Mouse (Mus musculus): ENCODE data around the gene Slc39a3. TPM values are rescaled to one million over a fixed set of nuclear protein-coding genes. Genes with fewer than 3 reads are reported as not detected.

The Slc39a3 gene
- total and polyA plus RNA-seq, 3 experiments = 15.6 to 19.5 TPM; not detected in 1

- H3K9ac ChIP-seq (ENCODE audit: control insufficient read depth, low read depth, low read length, poor library complexity, severe bottlenecking) = no peak overlapping the region
- H3K27me3 ChIP-seq (ENCODE audit: control insufficient read depth in 1 of 2, insufficient read depth in 2 of 2, low read length in 2 of 2) = no peaks in the 10 kb centered on the region
- no peaks in the 10 kb centered on the region for H3K4me1 ChIP-seq (ENCODE audit: control insufficient read depth in 1 of 2, insufficient read depth in 2 of 2, low read length in 2 of 2)
- H3K36me3 ChIP-seq (ENCODE audit: control insufficient read depth in 1 of 2, insufficient read depth in 2 of 2, low read length in 2 of 2) = no peaks in the 10 kb centered on the region
- H3K27ac ChIP-seq (ENCODE audit: control insufficient read depth, low read depth, low read length) = no peak overlapping the region
- TF ChIP-seq SIN3A (IDR thresholded peaks at IDR 0.05; ENCODE audit: low read length) = peak; percentile 42; the same call in 1 of the 2 replicates
- no peak for TF ChIP-seq POLR2AphosphoS5 (IDR thresholded peaks at IDR 0.05; ENCODE audit: borderline replicate concordance, low read depth, low read length)
- TF ChIP-seq TBP (IDR thresholded peaks at IDR 0.05; ENCODE audit: low read depth, low read length) = 0 out of 2 replicates have a peak, but pooled peaks have one; percentile 37
- TF ChIP-seq ZC3H11A (IDR thresholded peaks at IDR 0.05; ENCODE audit: low read depth, low read length) = peak; percentile 46
- TF ChIP-seq SMC3 (IDR thresholded peaks at IDR 0.05; ENCODE audit: low read depth, low read length) = peak; percentile 65
- no peak for TF ChIP-seq TAL1 (IDR thresholded peaks at IDR 0.05; ENCODE audit: low read length)
- TF ChIP-seq CTCF (IDR thresholded peaks at IDR 0.05 in 2 of 3, conservative IDR thresholded peaks at IDR 0.05 in 1 of 3; ENCODE audit: control insufficient read depth in 1 of 3, insufficient read depth in 1 of 3, low read depth in 2 of 3, low read length in 3 of 3, poor library complexity in 1 of 3, severe bottlenecking in 1 of 3) = peak; percentile 83 to 92 (median 89)
- peak; percentile 63 for TF ChIP-seq RAD21 (IDR thresholded peaks at IDR 0.05; ENCODE audit: low read depth, low read length)
- no peak overlapping the region for H3K4me3 ChIP-seq (ENCODE audit: control insufficient read depth in 1 of 2, insufficient read depth in 1 of 2, low read depth in 2 of 2, low read length in 2 of 2)
- H3K9me3 ChIP-seq (replicated peaks; ENCODE audit: insufficient read depth, low read length) = no peaks in the 10 kb centered on the region
- peak; percentile 76 for DNase-seq (ENCODE audit: low read depth, low spot score)
- H3K79me2 ChIP-seq (ENCODE audit: control insufficient read depth, insufficient read depth, low read length, poor library complexity) = no peaks in the 10 kb centered on the region; the same call in 1 of the 2 replicates
Measured at GRCm38 (mm10) chr10:81041458-81042175, 4.4 kb upstream of the Slc39a3 start.

- H3K9ac ChIP-seq (ENCODE audit: control insufficient read depth, low read depth, low read length, poor library complexity, severe bottlenecking) = no peak overlapping the region
- TF ChIP-seq CTCF (IDR thresholded peaks at IDR 0.05 in 2 of 3, conservative IDR thresholded peaks at IDR 0.05 in 1 of 3; ENCODE audit: control insufficient read depth in 1 of 3, insufficient read depth in 1 of 3, low read depth in 2 of 3, low read length in 3 of 3, poor library complexity in 1 of 3, severe bottlenecking in 1 of 3) (peak in 2 of 3 experiments; percentile 27 to 48; a peak in 4 of 6 replicates), ZC3H11A (IDR thresholded peaks at IDR 0.05; ENCODE audit: low read depth, low read length) (no peak), RAD21 (IDR thresholded peaks at IDR 0.05; ENCODE audit: low read depth, low read length) (peak; percentile 25), HCFC1 (IDR thresholded peaks at IDR 0.05; ENCODE audit: low read depth, low read length) (no peak), MXI1 (IDR thresholded peaks at IDR 0.05; ENCODE audit: low read depth, low read length) (no peak), ETS1 (IDR thresholded peaks at IDR 0.05; ENCODE audit: low read depth, low read length) (no peak), SMC3 (IDR thresholded peaks at IDR 0.05; ENCODE audit: low read depth, low read length) (peak; percentile 41)
- H3K27me3 ChIP-seq (ENCODE audit: control insufficient read depth in 1 of 2, insufficient read depth in 2 of 2, low read length in 2 of 2) = no peaks in the 10 kb centered on the region
- no peak overlapping the region for H3K27ac ChIP-seq (ENCODE audit: control insufficient read depth, low read depth, low read length)
- no peaks in the 10 kb centered on the region; the same call in 1 of the 2 replicates for H3K79me2 ChIP-seq (ENCODE audit: control insufficient read depth, insufficient read depth, low read length, poor library complexity)
- peak; percentile 66 for DNase-seq (ENCODE audit: low read depth, low spot score)
- no peaks in the 10 kb centered on the region for H3K4me1 ChIP-seq (ENCODE audit: control insufficient read depth in 1 of 2, insufficient read depth in 2 of 2, low read length in 2 of 2)
- H3K4me3 ChIP-seq (ENCODE audit: control insufficient read depth in 1 of 2, insufficient read depth in 1 of 2, low read depth in 2 of 2, low read length in 2 of 2) = peak overlapping the region in 1 of 2 experiments; percentile 44; a peak in 1 of 4 replicates
- no peaks in the 10 kb centered on the region for H3K36me3 ChIP-seq (ENCODE audit: control insufficient read depth in 1 of 2, insufficient read depth in 2 of 2, low read length in 2 of 2)
- H3K9me3 ChIP-seq (replicated peaks; ENCODE audit: insufficient read depth, low read length) = no peaks in the 10 kb centered on the region
Measured at GRCm38 (mm10) chr10:81036251-81036650, 975 bp downstream of the Slc39a3 start.

GRCm38 (mm10) chr10:81033586-81033985 is 3.6 kb downstream of the Slc39a3 start:
- no peak overlapping the region for H3K27ac ChIP-seq (ENCODE audit: control insufficient read depth, low read depth, low read length)
- H3K9ac ChIP-seq (ENCODE audit: control insufficient read depth, low read depth, low read length, poor library complexity, severe bottlenecking) = no peak overlapping the region
- no peaks in the 10 kb centered on the region for H3K4me1 ChIP-seq (ENCODE audit: control insufficient read depth in 1 of 2, insufficient read depth in 2 of 2, low read length in 2 of 2)
- H3K36me3 ChIP-seq (ENCODE audit: control insufficient read depth in 1 of 2, insufficient read depth in 2 of 2, low read length in 2 of 2) = no peaks in the 10 kb centered on the region
- no peak overlapping the region for H3K4me3 ChIP-seq (ENCODE audit: control insufficient read depth in 1 of 2, insufficient read depth in 1 of 2, low read depth in 2 of 2, low read length in 2 of 2)
- H3K9me3 ChIP-seq (replicated peaks; ENCODE audit: insufficient read depth, low read length) = no peaks in the 10 kb centered on the region
- no peaks in the 10 kb centered on the region; the same call in 1 of the 2 replicates for H3K79me2 ChIP-seq (ENCODE audit: control insufficient read depth, insufficient read depth, low read length, poor library complexity)
- TF ChIP-seq POLR2A (IDR thresholded peaks at IDR 0.05; ENCODE audit: control insufficient read depth in 1 of 2, insufficient read depth in 1 of 2, low read depth in 1 of 2, low read length in 2 of 2, poor library complexity in 1 of 2) = no peak
- no peak for TF ChIP-seq GABPA (IDR thresholded peaks at IDR 0.05; ENCODE audit: low read depth, low read length)
- no peak for TF ChIP-seq NELFE (IDR thresholded peaks at IDR 0.05; ENCODE audit: low read depth, low read length)
- no peak for TF ChIP-seq MAZ (IDR thresholded peaks at IDR 0.05; ENCODE audit: low read depth, low read length)
- TF ChIP-seq MEF2A (IDR thresholded peaks at IDR 0.05; ENCODE audit: extremely low read depth, insufficient replicate concordance, low read depth, low read length, poor library complexity, severe bottlenecking) = no peak
- TF ChIP-seq TAL1 (IDR thresholded peaks at IDR 0.05; ENCODE audit: low read length) = no peak
- no peak for TF ChIP-seq GATA1 (IDR thresholded peaks at IDR 0.05; ENCODE audit: low read depth, low read length)
- TF ChIP-seq HCFC1 (IDR thresholded peaks at IDR 0.05; ENCODE audit: low read depth, low read length) = no peak
- no peak for TF ChIP-seq MXI1 (IDR thresholded peaks at IDR 0.05; ENCODE audit: low read depth, low read length)
- TF ChIP-seq ZC3H11A (IDR thresholded peaks at IDR 0.05; ENCODE audit: low read depth, low read length) = no peak
- TF ChIP-seq USF2 (IDR thresholded peaks at IDR 0.05; ENCODE audit: borderline replicate concordance in 1 of 2, insufficient read depth in 1 of 2, low read depth in 1 of 2, low read length in 2 of 2) = no peak
- no peak for TF ChIP-seq JUND (IDR thresholded peaks at IDR 0.05; ENCODE audit: low read depth, low read length)
- no peaks in the 10 kb centered on the region for H3K27me3 ChIP-seq (ENCODE audit: control insufficient read depth in 1 of 2, insufficient read depth in 2 of 2, low read length in 2 of 2)
- DNase-seq (ENCODE audit: low read depth, low spot score) = no peak
